18 mouse cellular contexts compared by ENCODE assay signal in genomic region chr5:97362539-97362938, GRCm38 (mm10). TPM values are rescaled to one million over a fixed set of nuclear protein-coding genes. Genes with fewer than 3 reads are reported as not detected.
DNase-seq lines count a peak whose midpoint lies in the region; ATAC-seq lines count a peak whose summit lies in the region.
"Had no signal": no experiment of that assay in that cellular context is flagged by ENCODE, and none has a peak within 500 bp of the region (broad histone marks: within the 10 kb centered on the region; RNA-seq: fewer than 3 reads in every experiment).

No protein-coding gene starts in this region.

- WGBS in midbrain, embryonic 14.5 days: 63% methylated on average over 2 of the region's 2 CpGs

- no peaks in the 10 kb centered on the region for H3K27me3 ChIP-seq in midbrain, embryonic 14.5 days (ENCODE audit: control insufficient read depth, insufficient read depth, low read length)
- H3K27me3 ChIP-seq: hindbrain, embryonic 13.5 days; liver, embryonic 12.5 days; stomach, embryonic 15.5 days had no signal

- no peak overlapping the region for H3K27ac ChIP-seq in midbrain, embryonic 14.5 days (replicated peaks; ENCODE audit: low read depth, low read length)
- H3K27ac ChIP-seq: hindbrain, embryonic 13.5 days; liver, embryonic 12.5 days; stomach, embryonic 15.5 days had no signal

- no peak overlapping the region for H3K4me2 ChIP-seq in midbrain, embryonic 14.5 days (ENCODE audit: low read length)
- H3K4me2 ChIP-seq: hindbrain, embryonic 13.5 days; liver, embryonic 12.5 days; midbrain, embryonic 11.5 days; stomach, embryonic 15.5 days had no signal

- H3K9ac ChIP-seq in midbrain, embryonic 14.5 days (replicated peaks; ENCODE audit: low read length): no peak overlapping the region
- H3K9ac ChIP-seq: hindbrain, embryonic 13.5 days; liver, embryonic 12.5 days; stomach, embryonic 15.5 days had no signal

- no peaks in the 10 kb centered on the region for H3K36me3 ChIP-seq in midbrain, embryonic 14.5 days (ENCODE audit: control insufficient read depth, insufficient read depth, low read length)
- H3K36me3 ChIP-seq: hindbrain, embryonic 13.5 days; liver, embryonic 12.5 days; stomach, embryonic 15.5 days had no signal

- H3K9me3 ChIP-seq in midbrain, embryonic 14.5 days (ENCODE audit: control insufficient read depth, low read length): no peaks in the 10 kb centered on the region
- H3K9me3 ChIP-seq: hindbrain, embryonic 13.5 days; liver, embryonic 12.5 days; stomach, embryonic 15.5 days had no signal

- H3K4me1 ChIP-seq in midbrain, embryonic 14.5 days (ENCODE audit: control insufficient read depth, insufficient read depth, low read length): no peaks in the 10 kb centered on the region
- H3K4me1 ChIP-seq: hindbrain, embryonic 13.5 days; liver, embryonic 12.5 days; stomach, embryonic 15.5 days had no signal

- peak; percentile 7 for DNase-seq in embryo, embryonic 11 days
- no peak for DNase-seq in embryo, embryonic 10 days (ENCODE audit: low spot score)
- peak; percentile 6 for DNase-seq in kidney, adult 9 months
- DNase-seq in kidney, postnatal 14 days: no peak
- DNase-seq in retina, postnatal 1 day: peak; percentile 35
- DNase-seq in midbrain, embryonic 14.5 days: no peak
- DNase-seq: gastrocnemius, postnatal 36 days; right cerebral cortex, postnatal 14 days had no signal

- ATAC-seq in hematopoietic stem cell, adult 5-6 weeks (replicated peaks in 1 of 2; ENCODE audit: insufficient read depth in 1 of 2, low FRiP score in 2 of 2, low TSS enrichment in 1 of 2, low read depth in 1 of 2, poor library complexity in 2 of 2, severe bottlenecking in 2 of 2): peak; percentile 46 to 51; a peak in 2 of 4 replicates
- no peak for ATAC-seq in midbrain, embryonic 14.5 days (ENCODE audit: low FRiP score, low TSS enrichment)
- ATAC-seq in CD4-positive, CD25-positive, alpha-beta regulatory T cell, adult 4 months: no peak
- ATAC-seq: liver, embryonic 12.5 days had no signal

- H3K4me3 ChIP-seq in midbrain, embryonic 14.5 days (replicated peaks; ENCODE audit: low read depth, low read length): no peak overlapping the region
- H3K4me3 ChIP-seq: erythroblast, embryonic 14.5 days; hindbrain, embryonic 13.5 days; liver, embryonic 12.5 days; stomach, embryonic 15.5 days had no signal

RNA-seq across cellular contexts. Expression of gene Naa11, which starts 29.6 kb away (rescaled TPM):
- not detected in 2 replicates for total RNA-seq in hematopoietic stem cell, adult 5-6 weeks (2017)
- not detected in 2 replicates for polyA plus RNA-seq in midbrain, embryonic 14.5 days (2014; fragmentation: Nextera tagmentation; extraction: Ambion mirVana)
- not detected for polyA plus RNA-seq in CD4-positive, CD25-positive, alpha-beta regulatory T cell, adult 4 months (2017; shearing (Covaris generic))
- total RNA-seq: gastrocnemius, postnatal 36 days; layer of hippocampus, postnatal 25 days had no signal
- polyA plus RNA-seq: erythroblast, embryonic 14.5 days; hindbrain, embryonic 13.5 days; kidney, embryonic 16.5 days; liver, embryonic 12.5 days; midbrain, embryonic 11.5 days; neural tube, embryonic 14.5 days had no signal

Comparison
In these comparisons a context has a peak if more than half of its experiments do, and no peak if none do; other contexts are left out.
1. DNase-seq: peak in embryo, embryonic 11 days (single experiment), kidney, adult 9 months (single experiment) and retina, postnatal 1 day (single experiment); none in embryo, embryonic 10 days (single experiment), kidney, postnatal 14 days (single experiment) and midbrain, embryonic 14.5 days (single experiment).
2. ATAC-seq: peak in hematopoietic stem cell, adult 5-6 weeks (2 of 2); none in midbrain, embryonic 14.5 days (single experiment) and CD4-positive, CD25-positive, alpha-beta regulatory T cell, adult 4 months (single experiment).